8 mouse cellular contexts compared by ENCODE assay signal in the genomic region with DNA sequence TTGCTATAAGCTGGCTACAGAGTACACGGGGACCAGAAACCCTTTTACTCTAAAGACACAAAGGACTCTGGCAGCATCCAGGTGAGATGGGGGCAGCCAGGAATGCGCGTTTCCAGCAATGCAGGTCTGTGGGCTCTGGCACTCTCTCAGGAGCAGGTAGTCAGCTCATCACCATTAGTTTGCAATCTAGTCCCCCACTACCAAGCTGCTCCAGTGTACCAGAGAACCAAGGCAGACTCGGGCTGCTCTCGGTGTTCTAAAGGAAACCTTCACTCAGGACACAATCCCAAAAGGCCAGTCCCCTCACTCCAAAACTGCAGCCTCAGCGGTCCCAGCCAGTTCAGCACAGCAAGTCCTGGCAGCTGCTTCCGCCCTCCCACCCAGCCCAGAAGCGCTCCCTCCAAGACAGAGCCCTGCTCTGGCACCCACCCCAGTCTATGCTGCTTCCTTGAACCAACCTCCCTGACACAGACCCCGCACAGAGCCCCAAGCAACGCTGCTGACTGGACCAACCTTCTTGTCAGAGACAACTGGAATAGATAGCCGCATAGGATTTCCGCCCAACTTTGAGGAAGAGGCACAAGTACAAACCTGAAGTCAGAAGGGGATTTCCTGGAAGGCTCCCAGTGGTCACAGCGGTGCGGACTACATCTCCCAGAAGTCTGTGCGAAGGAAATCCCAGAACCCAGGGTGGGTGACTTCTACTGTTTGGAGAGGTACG. TPM values are rescaled to one million over a fixed set of nuclear protein-coding genes. Genes with fewer than 3 reads are reported as not detected.
A peak's percentile ranks its signal among the peaks of the same experiment; 100 is the strongest.
DNase-seq lines count a peak whose midpoint lies in the region; ATAC-seq and TF ChIP-seq lines count a peak whose summit lies in the region.
"Not testable (repeated sequence)": the region's sequence is repeated elsewhere in the genome, so short reads cannot be mapped to it uniquely, and the experiment has no call there.

Gene Zfp429 (minus strand): TSS at position 637 of the 721 bp plus-strand sequence.

- H3K27me3 ChIP-seq in G1E (ENCODE audit: insufficient read depth, low read length); lung, embryonic 14.5 days (ENCODE audit: insufficient read depth, low read length): not testable (repeated sequence)

- H3K4me3 ChIP-seq in G1E (ENCODE audit: low read depth, low read length), result peak within 1 kb of the TSS; percentile 69
- H3K4me3 ChIP-seq in lung, embryonic 14.5 days (ENCODE audit: low read depth, low read length), result peak within 1 kb of the TSS; percentile 54

- peak within 1 kb of the TSS; percentile 63 for H3K9ac ChIP-seq in lung, embryonic 14.5 days

- not testable (repeated sequence) for TF ChIP-seq CTCF in G1E (IDR thresholded peaks at IDR 0.05; ENCODE audit: low read depth, low read length); lung, embryonic 14.5 days (IDR thresholded peaks at IDR 0.05; ENCODE audit: low read depth)

- peak; percentile 87 for ATAC-seq in G1E (ENCODE audit: extremely low read depth, insufficient number of reproducible peaks, low FRiP score, poor library complexity, severe bottlenecking)
- ATAC-seq in frontal cortex, adult (ENCODE audit: low TSS enrichment), result peak; percentile 100
- peak; percentile 99 for ATAC-seq in hematopoietic stem cell, adult 5-6 weeks (replicated peaks in 1 of 2; ENCODE audit: insufficient read depth in 1 of 2, low FRiP score in 2 of 2, low TSS enrichment in 1 of 2, low read depth in 1 of 2, poor library complexity in 2 of 2, severe bottlenecking in 2 of 2)
- peak; percentile 99 for ATAC-seq in lung, embryonic 14.5 days (ENCODE audit: insufficient read depth)
- ATAC-seq in neutrophil, adult 5-6 weeks (ENCODE audit: extremely low read depth, insufficient number of reproducible peaks, low FRiP score, poor library complexity, severe bottlenecking), result peak; percentile 92

- DNase-seq in G1E (ENCODE audit: low spot score), result not testable (repeated sequence)
- peak; percentile 69 for DNase-seq in cerebellum, adult 9-10 months
- peak; percentile 48 to 55 for DNase-seq in layer of hippocampus, adult 8-10 months (ENCODE audit: low spot score in 2 of 2)
- DNase-seq in lung, embryonic 14.5 days, result peak; percentile 87
- DNase-seq in testis, postnatal 14 days (ENCODE audit: low spot score), result peak; percentile 48

- H3K27ac ChIP-seq in lung, embryonic 14.5 days (ENCODE audit: low read depth), result not testable (repeated sequence)

- WGBS in lung, embryonic 14.5 days, result 4% methylated on average over 14 of the region's 16 CpGs

- H3K4me1 ChIP-seq in G1E (ENCODE audit: insufficient read depth, low read depth, low read length); lung, embryonic 14.5 days (ENCODE audit: insufficient read depth): not testable (repeated sequence)

- not testable (repeated sequence) for H3K36me3 ChIP-seq in G1E (replicated peaks); lung, embryonic 14.5 days (ENCODE audit: insufficient read depth)

- not testable (repeated sequence) for H3K9me3 ChIP-seq in G1E (replicated peaks); lung, embryonic 14.5 days (ENCODE audit: low read depth, low read length)

- peak within 1 kb of the TSS; percentile 48 for H3K4me2 ChIP-seq in lung, embryonic 14.5 days

RNA-seq across cellular contexts. Expression of gene Zfp429, which starts in this region (rescaled TPM):
- total RNA-seq in G1E (2014; fragmentation: Nextera tagmentation) (12.6 and 19.6 TPM in 2 replicates), G1E (2017) (4.0 and 9.5 TPM in 2 replicates)
- 0.65 and 1.2 TPM in 2 replicates for polyA plus RNA-seq in G1E (2012)
- 7.4 and 13.6 TPM in 2 replicates for total RNA-seq in hematopoietic stem cell, adult 5-6 weeks (2017)
- total RNA-seq in layer of hippocampus, adult 8-10 months (2022), result 1 to 10 TPM; 2.2 to 4.5 (median 2.4) TPM
- polyA plus RNA-seq in lung, embryonic 14.5 days (2014; fragmentation: Nextera tagmentation; extraction: Ambion mirVana), result 5.8 and 6.6 TPM in 2 replicates
- 21.6 and 21.7 TPM in 2 replicates for total RNA-seq in neutrophil, adult 5-6 weeks (2017)
